Mouse (Mus musculus) MEL (cell line): ENCODE results near the gene Cdkn2d. TPM values are rescaled to one million over a fixed set of nuclear protein-coding genes. Genes with fewer than 3 reads are reported as not detected.

ENCODE experiments used
- DNase-seq: peaks from one replicate; pipeline ENCODE4 v3.0.0; 2011; ENCODE audit warnings: low read depth, low spot score
- H3K27ac ChIP-seq: 2 replicates; pipeline ENCODE4 v1.5.1; 2012; ENCODE audit warnings: low read depth, mild to moderate bottlenecking, control low read depth, low read length, moderate library complexity; ENCODE audit not compliant: control insufficient read depth
- H3K27me3 ChIP-seq, 2 experiments: fragments of 150-350 bp in 1 of 2; sonication (generic) in 1 of 2; 2 replicates each; pipeline ENCODE4 v1.6.1; 2012; ENCODE audit warnings: low read length in 2 of 2, mild to moderate bottlenecking in 2 of 2, improper control_type of control experiment in 1 of 2, moderate library complexity in 1 of 2; ENCODE audit not compliant: insufficient read depth in 2 of 2, control insufficient read depth in 1 of 2
- H3K36me3 ChIP-seq, 2 experiments: 2 replicates each; pipeline ENCODE4 v1.6.1; 2012 to 2014; ENCODE audit warnings: low read length in 2 of 2, improper control_type of control experiment in 1 of 2, inconsistent platforms in 1 of 2, mild to moderate bottlenecking in 1 of 2; ENCODE audit not compliant: insufficient read depth in 2 of 2, control insufficient read depth in 1 of 2
- H3K4me1 ChIP-seq, 2 experiments: fragments of 150-350 bp in 1 of 2; sonication (generic) in 1 of 2; 2 replicates each; pipeline ENCODE4 v1.6.1; 2012; ENCODE audit warnings: low read length in 2 of 2, improper control_type of control experiment in 1 of 2, mild to moderate bottlenecking in 1 of 2; ENCODE audit not compliant: insufficient read depth in 2 of 2, control insufficient read depth in 1 of 2
- H3K4me3 ChIP-seq, 2 experiments: fragments of 150-350 bp in 1 of 2; sonication (generic) in 1 of 2; 2 replicates each; pipeline ENCODE4 v1.5.1; 2012; ENCODE audit warnings: low read depth in 2 of 2, low read length in 2 of 2, mild to moderate bottlenecking in 2 of 2, moderate library complexity in 2 of 2, control low read depth in 1 of 2, improper control_type of control experiment in 1 of 2; ENCODE audit not compliant: control insufficient read depth in 1 of 2, insufficient read depth in 1 of 2
- H3K79me2 ChIP-seq: 2 replicates; pipeline ENCODE4 v1.6.1; 2012; ENCODE audit warnings: mild to moderate bottlenecking, low read length, moderate library complexity; ENCODE audit not compliant: control insufficient read depth, poor library complexity, insufficient read depth
- H3K9ac ChIP-seq: 2 replicates; pipeline ENCODE4 v1.6.1; 2012; ENCODE audit warnings: low read depth, mild to moderate bottlenecking, control low read depth, low read length, moderate library complexity; ENCODE audit not compliant: control insufficient read depth, poor library complexity, severe bottlenecking
- H3K9me3 ChIP-seq: fragments of 150-350 bp; sonication (generic); replicated peaks from 2 replicates; pipeline ENCODE4 v1.6.1; 2012; ENCODE audit warnings: mild to moderate bottlenecking, low read length, improper control_type of control experiment, moderate library complexity; ENCODE audit not compliant: insufficient read depth
- BHLHE40 ChIP-seq: IDR thresholded peaks from 2 replicates; pipeline ENCODE4 v1.6.1; 2012; ENCODE audit warnings: low read depth, mild to moderate bottlenecking, inconsistent platforms, low read length, improper control_type of control experiment, borderline replicate concordance
- CHD1 ChIP-seq: IDR thresholded peaks from 2 replicates; pipeline ENCODE4 v1.6.1; 2012; ENCODE audit warnings: low read depth, mild to moderate bottlenecking, inconsistent platforms, low read length, improper control_type of control experiment
- CHD2 ChIP-seq: IDR thresholded peaks from 2 replicates; pipeline ENCODE4 v1.6.1; 2011; ENCODE audit warnings: low read length, improper control_type of control experiment
- E2F4 ChIP-seq: IDR thresholded peaks from 2 replicates; pipeline ENCODE4 v1.6.1; 2011; ENCODE audit warnings: low read depth, low read length, improper control_type of control experiment, borderline replicate concordance
- EP300 ChIP-seq, 2 experiments: IDR thresholded peaks; 2 replicates each; pipeline ENCODE4 v1.6.1; 2011; ENCODE audit warnings: improper control_type of control experiment in 2 of 2, low read length in 2 of 2, low read depth in 1 of 2, mild to moderate bottlenecking in 1 of 2
- HCFC1 ChIP-seq: IDR thresholded peaks from 2 replicates; pipeline ENCODE4 v1.6.1; 2012; ENCODE audit warnings: low read depth, mild to moderate bottlenecking, inconsistent platforms, low read length, improper control_type of control experiment, moderate library complexity
- JUND ChIP-seq: IDR thresholded peaks from 2 replicates; pipeline ENCODE4 v1.6.1; 2011; ENCODE audit warnings: low read depth, mild to moderate bottlenecking, improper control_type of control experiment, low read length
- KAT2A ChIP-seq: conservative IDR thresholded peaks from 2 replicates; pipeline ENCODE4 v1.6.1; 2012; ENCODE audit warnings: low read depth, low read length, improper control_type of control experiment, inconsistent platforms
- MAX ChIP-seq: IDR thresholded peaks from 2 replicates; pipeline ENCODE4 v1.6.1; 2011; ENCODE audit warnings: low read length, improper control_type of control experiment
- MXI1 ChIP-seq: IDR thresholded peaks from 2 replicates; pipeline ENCODE4 v1.6.1; 2011; ENCODE audit warnings: mild to moderate bottlenecking, low read depth, low read length, improper control_type of control experiment
- POLR2AphosphoS5 ChIP-seq: IDR thresholded peaks from 2 replicates; pipeline ENCODE4 v1.6.1; 2012; ENCODE audit warnings: low read depth, borderline replicate concordance, mild to moderate bottlenecking, inconsistent platforms, low read length, moderate library complexity, mixed read lengths
- RAD21 ChIP-seq: IDR thresholded peaks from 2 replicates; pipeline ENCODE4 v1.6.1; 2011; ENCODE audit warnings: mild to moderate bottlenecking, low read depth, low read length, improper control_type of control experiment
- RCOR1 ChIP-seq: IDR thresholded peaks from 2 replicates; pipeline ENCODE4 v1.6.1; 2012; ENCODE audit warnings: low read depth, mild to moderate bottlenecking, inconsistent platforms, low read length, improper control_type of control experiment
- SIN3A ChIP-seq: IDR thresholded peaks from 2 replicates; pipeline ENCODE4 v1.6.1; 2012; ENCODE audit warnings: low read length, improper control_type of control experiment, inconsistent platforms
- TAL1 ChIP-seq: IDR thresholded peaks from 2 replicates; pipeline ENCODE4 v1.6.1; 2012; ENCODE audit warnings: mild to moderate bottlenecking, inconsistent platforms, low read length, moderate library complexity, mixed read lengths
- TBP ChIP-seq: IDR thresholded peaks from 2 replicates; pipeline ENCODE4 v1.8.0; 2011; ENCODE audit warnings: low read depth, low read length, improper control_type of control experiment
- TCF12 ChIP-seq: IDR thresholded peaks from 2 replicates; pipeline ENCODE4 v1.6.1; 2014; ENCODE audit warnings: low read depth, mild to moderate bottlenecking, inconsistent platforms, low read length, improper control_type of control experiment, moderate library complexity
- UBTF ChIP-seq: IDR thresholded peaks from 2 replicates; pipeline ENCODE4 v1.6.1; 2012; ENCODE audit warnings: low read depth, mild to moderate bottlenecking, inconsistent platforms, low read length, improper control_type of control experiment, moderate library complexity, borderline replicate concordance; ENCODE audit not compliant: insufficient read depth
- USF1 ChIP-seq: IDR thresholded peaks from 2 replicates; pipeline ENCODE4 v1.6.1; 2014; ENCODE audit warnings: low read depth, mild to moderate bottlenecking, inconsistent platforms, low read length, improper control_type of control experiment, moderate library complexity
- ZKSCAN1 ChIP-seq: IDR thresholded peaks from 2 replicates; pipeline ENCODE4 v1.6.1; 2012; ENCODE audit warnings: low read depth, mild to moderate bottlenecking, inconsistent platforms, low read length, improper control_type of control experiment, moderate library complexity
- ZMIZ1 ChIP-seq: IDR thresholded peaks from 2 replicates; pipeline ENCODE4 v1.6.1; 2012; ENCODE audit warnings: low read depth, mild to moderate bottlenecking, inconsistent platforms, low read length, improper control_type of control experiment, moderate library complexity
- ZNF384 ChIP-seq: IDR thresholded peaks from 2 replicates; pipeline ENCODE4 v1.6.1; 2012; ENCODE audit warnings: low read depth, mild to moderate bottlenecking, inconsistent platforms, low read length, improper control_type of control experiment
- polyA plus RNA-seq, 2 experiments: library from polyadenylated mRNA; stranded (reverse) in 1 of 2; unstranded in 1 of 2; fragments of >175 nt in 1 of 2; fragments of >200 nt in 1 of 2; gene quantifications; 2 replicates each; pipeline versions ENCODE4 v1.2.1 to v1.2.4; 2012; ENCODE audit warnings: low replicate concordance in 2 of 2, low read depth in 1 of 2; ENCODE audit not compliant: insufficient read length in 2 of 2, insufficient read depth in 1 of 2, missing spikeins in 1 of 2
- total RNA-seq: library from RNA; depleted of rRNA; stranded (reverse); fragments of 300-350 nt; gene quantifications from 2 replicates; pipeline ENCODE4 v1.2.3, GENCODE M21; 2012

Gene Cdkn2d
- total and polyA plus RNA-seq, 3 experiments, result 40.1 to 67.9 TPM; not detected in 1

- no peak for TF ChIP-seq TAL1
- TF ChIP-seq CHD2, result no peak
- TF ChIP-seq RCOR1, result no peak; the same call in 1 of the 2 replicates
- no peak for TF ChIP-seq POLR2AphosphoS5
- no peak for TF ChIP-seq JUND
- no peak for TF ChIP-seq ZMIZ1
- TF ChIP-seq CHD1, result no peak; the same call in 1 of the 2 replicates
- TF ChIP-seq E2F4, result no peak
- no peak for TF ChIP-seq ZKSCAN1
- 0 out of 2 replicates have a peak, but pooled peaks have one; percentile 43 for TF ChIP-seq HCFC1
- TF ChIP-seq SIN3A, result no peak
- TF ChIP-seq KAT2A, result no peak
- TF ChIP-seq UBTF, result no peak
- TF ChIP-seq MAX, result no peak
- TF ChIP-seq MXI1, result peak; percentile 76
- no peak for TF ChIP-seq RAD21
- no peak for TF ChIP-seq BHLHE40
- TF ChIP-seq EP300 (IDR thresholded peaks at IDR 0.05; ENCODE audit: low read depth in 1 of 2, low read length in 2 of 2), result peak; percentile 40 to 58; a peak in 3 of 4 replicates
- TF ChIP-seq USF1, result no peak
Measured at GRCm38 (mm10) chr9:21318792-21319191, 27.6 kb upstream of the Cdkn2d start (continued).

GRCm38 (mm10) chr9:21316696-21317095 is 25.5 kb upstream of the Cdkn2d start:
- H3K9ac ChIP-seq, result no peak overlapping the region
- DNase-seq, result no peak
- no peak for TF ChIP-seq TBP
- no peak for TF ChIP-seq TCF12
- TF ChIP-seq RCOR1, result no peak
- TF ChIP-seq ZNF384, result no peak
- no peak for TF ChIP-seq KAT2A
- no peak for TF ChIP-seq ZKSCAN1
- no peak for TF ChIP-seq RAD21
- no peak for TF ChIP-seq MXI1
- TF ChIP-seq, all 39 proteins: peak for 0
- no peak overlapping the region for H3K4me3 ChIP-seq
- peaks cover 16 to 29% of the 10 kb centered on the region in 2 experiments for H3K4me1 ChIP-seq
- H3K27me3 ChIP-seq, result no peaks in the 10 kb centered on the region
- H3K27ac ChIP-seq, result no peak overlapping the region
- peaks cover 7% of the 10 kb centered on the region for H3K79me2 ChIP-seq
- H3K9me3 ChIP-seq, result no peaks in the 10 kb centered on the region
- peaks cover 0 to 24% of the 10 kb centered on the region in 2 experiments; a peak in 2 of 4 replicates for H3K36me3 ChIP-seq
